Mouse (Mus musculus): ENCODE results near the gene Tcf7. TPM values are rescaled to one million over a fixed set of nuclear protein-coding genes. Genes with fewer than 3 reads are reported as not detected.
A peak's percentile ranks its signal among the peaks of the same experiment; 100 is the strongest.

Gene Tcf7
- total RNA-seq, 2 experiments from 2014 or later: 0.68 to 1.9 TPM

GRCm38 (mm10) chr11:52271765-52272495, 10.9 kb downstream of the Tcf7 start:
- ATAC-seq (replicated peaks; ENCODE audit: low FRiP score, poor library complexity, severe bottlenecking): no peak

GRCm38 (mm10) chr11:52269841-52270240, 13.0 kb downstream of the Tcf7 start:
- no peak for ATAC-seq (replicated peaks; ENCODE audit: low FRiP score, poor library complexity, severe bottlenecking)

- no peak for ATAC-seq (replicated peaks; ENCODE audit: low FRiP score, poor library complexity, severe bottlenecking)
Measured at GRCm38 (mm10) chr11:52268104-52268835, 14.5 kb downstream of the Tcf7 start.

GRCm38 (mm10) chr11:52267271-52267670, 15.5 kb downstream of the Tcf7 start:
- no peak for ATAC-seq (replicated peaks; ENCODE audit: low FRiP score, poor library complexity, severe bottlenecking)

GRCm38 (mm10) chr11:52265616-52266307, 17.1 kb downstream of the Tcf7 start:
- ATAC-seq (replicated peaks; ENCODE audit: low FRiP score, poor library complexity, severe bottlenecking): no peak

- no peak for ATAC-seq (replicated peaks; ENCODE audit: low FRiP score, poor library complexity, severe bottlenecking)
Measured at GRCm38 (mm10) chr11:52264871-52265270, 17.9 kb downstream of the Tcf7 start.

GRCm38 (mm10) chr11:52262338-52262737, 20.5 kb downstream of the Tcf7 start:
- no peak for ATAC-seq (replicated peaks; ENCODE audit: low FRiP score, poor library complexity, severe bottlenecking)

- ATAC-seq (replicated peaks; ENCODE audit: low FRiP score, poor library complexity, severe bottlenecking): no peak
Measured at GRCm38 (mm10) chr11:52261937-52262336, 20.9 kb downstream of the Tcf7 start.

- ATAC-seq (replicated peaks; ENCODE audit: low FRiP score, poor library complexity, severe bottlenecking): no peak
Measured at GRCm38 (mm10) chr11:52260878-52261277, 21.9 kb downstream of the Tcf7 start.

- no peak for ATAC-seq (replicated peaks; ENCODE audit: low FRiP score, poor library complexity, severe bottlenecking)
Measured at GRCm38 (mm10) chr11:52258711-52259110, 24.1 kb downstream of the Tcf7 start.

- no peak for ATAC-seq (replicated peaks; ENCODE audit: low FRiP score, poor library complexity, severe bottlenecking)
Measured at GRCm38 (mm10) chr11:52257376-52257775, 25.4 kb downstream of the Tcf7 start.

- no peak for ATAC-seq (replicated peaks; ENCODE audit: low FRiP score, poor library complexity, severe bottlenecking)
Measured at GRCm38 (mm10) chr11:52255077-52255476, 27.7 kb downstream of the Tcf7 start.

GRCm38 (mm10) chr11:52253674-52254375, 29.0 kb downstream of the Tcf7 start:
- ATAC-seq (replicated peaks; ENCODE audit: low FRiP score, poor library complexity, severe bottlenecking): peak; percentile 64; the same call in 1 of the 2 replicates

GRCm38 (mm10) chr11:52252692-52253091, 30.1 kb downstream of the Tcf7 start:
- ATAC-seq (replicated peaks; ENCODE audit: low FRiP score, poor library complexity, severe bottlenecking): no peak

GRCm38 (mm10) chr11:52251770-52252169, 31.0 kb downstream of the Tcf7 start:
- ATAC-seq (replicated peaks; ENCODE audit: low FRiP score, poor library complexity, severe bottlenecking): no peak

GRCm38 (mm10) chr11:52249452-52249851, 33.4 kb downstream of the Tcf7 start:
- ATAC-seq (replicated peaks; ENCODE audit: low FRiP score, poor library complexity, severe bottlenecking): no peak

- no peak for ATAC-seq (replicated peaks; ENCODE audit: low FRiP score, poor library complexity, severe bottlenecking)
Measured at GRCm38 (mm10) chr11:52240898-52241542, 41.8 kb downstream of the Tcf7 start.

- ATAC-seq (replicated peaks; ENCODE audit: low FRiP score, poor library complexity, severe bottlenecking): no peak
Measured at GRCm38 (mm10) chr11:52234509-52234908, 48.3 kb downstream of the Tcf7 start.

GRCm38 (mm10) chr11:52233906-52234305, 48.9 kb downstream of the Tcf7 start:
- ATAC-seq (replicated peaks; ENCODE audit: low FRiP score, poor library complexity, severe bottlenecking): no peak
